Mouse (Mus musculus) liver, postnatal 0 days (tissue): Measurements from ENCODE around the gene D11Wsu47e. TPM values are rescaled to one million over a fixed set of nuclear protein-coding genes. Genes with fewer than 3 reads are reported as not detected.

Experiments
- ATAC-seq: fragments of 200-750 bp; cut with Nextera tagmentation; 2 replicates; pipeline ENCODE4 v1.8.0; 2017; ENCODE audit warnings: mild to moderate bottlenecking, moderate library complexity
- DNase-seq: peaks from one replicate; pipeline ENCODE4 v3.0.0-alpha.2; 2016
- H3K27ac ChIP-seq: fragments of 300-500 bp; sonication (generic); 2 replicates; pipeline ENCODE4 v1.5.1; 2014; ENCODE audit warnings: antibody characterized with exemption, moderate library complexity, mild to moderate bottlenecking, low read depth
- H3K27me3 ChIP-seq: fragments of 300-500 bp; sonication (generic); 2 replicates; pipeline ENCODE4 v1.6.1; 2014; ENCODE audit warnings: low read length, control low read depth, mixed read lengths; ENCODE audit not compliant: insufficient read depth
- H3K36me3 ChIP-seq: fragments of 300-500 bp; sonication (generic); replicated peaks from 2 replicates; pipeline ENCODE4 v1.6.1; 2014; ENCODE audit warnings: mild to moderate bottlenecking, control low read depth, low read length, moderate library complexity, mixed read lengths; ENCODE audit not compliant: insufficient read depth
- H3K4me1 ChIP-seq: fragments of 300-500 bp; sonication (generic); 2 replicates; pipeline ENCODE4 v1.6.1; 2014; ENCODE audit warnings: antibody characterized with exemption, mild to moderate bottlenecking, control low read depth; ENCODE audit not compliant: insufficient read depth
- H3K4me2 ChIP-seq: fragments of 300-500 bp; sonication (generic); 2 replicates; pipeline ENCODE4 v1.6.1; 2014; ENCODE audit warnings: low read depth, mild to moderate bottlenecking, low read length, moderate library complexity, mixed read lengths
- H3K4me3 ChIP-seq: fragments of 300-500 bp; sonication (generic); 2 replicates; pipeline ENCODE4 v1.5.1; 2014; ENCODE audit warnings: low read depth, low read length
- H3K9ac ChIP-seq: fragments of 300-500 bp; sonication (generic); replicated peaks from 2 replicates; pipeline ENCODE4 v1.6.1; 2014; ENCODE audit warnings: mild to moderate bottlenecking, moderate library complexity
- H3K9me3 ChIP-seq: fragments of 300-500 bp; sonication (generic); 2 replicates; pipeline ENCODE4 v1.6.1; 2016; ENCODE audit warnings: mild to moderate bottlenecking, control low read depth, low read length, mixed read lengths
- CTCF ChIP-seq: sonication (generic); IDR thresholded peaks from 2 replicates; pipeline ENCODE4 v1.5.1; 2016; ENCODE audit warnings: antibody characterized with exemption, low read depth
- EP300 ChIP-seq: IDR thresholded peaks from 2 replicates; pipeline ENCODE4 v1.6.1; 2016; ENCODE audit warnings: antibody characterized with exemption, low read depth, mild to moderate bottlenecking
- WGBS: fragments of 180-500 bp; shearing (Covaris S2); extraction: QIAGEN DNeasy Blood & Tissue Kit; methylation state at CpG from one replicate; pipeline ENCODE4 v1.1.7; 2014; ENCODE audit not compliant: insufficient replicate concordance; 5-methylcytosine and 5-hydroxymethylcytosine counted together
- polyA plus RNA-seq: library from polyadenylated mRNA; unstranded; fragments of >200 nt; fragmentation: Nextera tagmentation; extraction: Ambion mirVana; gene quantifications from 2 replicates; pipeline ENCODE4 v1.2.1, GENCODE M21; 2015

Gene D11Wsu47e
- polyA plus RNA-seq, 1 experiment from 2014 or later = 4.6 TPM

DNA sequence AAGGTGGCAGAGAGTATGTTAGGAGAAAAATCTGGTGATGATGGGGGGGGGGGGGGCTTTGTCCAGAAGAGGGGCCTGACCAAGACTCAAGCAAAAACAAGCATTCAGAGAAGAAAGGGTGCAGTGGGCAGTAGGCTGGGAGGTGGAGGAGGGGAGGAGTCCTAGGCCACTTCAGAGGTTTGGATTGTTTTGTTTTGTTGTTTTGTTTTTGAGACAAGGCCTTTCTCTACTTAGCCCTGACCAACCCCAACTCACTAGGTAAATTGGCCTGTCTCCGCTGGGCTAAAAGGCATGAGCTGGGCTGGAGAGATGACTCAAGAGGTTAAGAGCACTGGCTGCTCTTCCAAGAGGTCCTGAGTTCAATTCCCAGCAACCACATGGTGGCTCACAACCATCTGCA is 26.8 kb downstream of the D11Wsu47e start:
- 78% methylated on average over 1 of the region's 1 CpGs for WGBS
- no peak overlapping the region for H3K9ac ChIP-seq

GRCm38 (mm10) chr11:113715078-113715674 is 31.0 kb downstream of the D11Wsu47e start:
- Histone ChIP-seq H3K4me2 (no peak overlapping the region), H3K27me3 (0 out of 2 replicates have a peak, but pooled peaks cover under 1% of the 10 kb centered on the region), H3K9me3 (no peaks in the 10 kb centered on the region), H3K27ac (no peak overlapping the region), H3K36me3 (no peaks in the 10 kb centered on the region), H3K4me1 (0 out of 2 replicates have a peak, but pooled peaks cover 3% of the 10 kb centered on the region), H3K4me3 (no peak overlapping the region), H3K9ac (no peak overlapping the region)
- peak; percentile 78 for ATAC-seq
- TF ChIP-seq CTCF (peak; percentile 36), EP300 (no peak)
- no peak for DNase-seq
- WGBS = 62% methylated on average over 7 of the region's 7 CpGs

More for the DNA sequence above, 26.8 kb downstream of the D11Wsu47e start:
- Histone ChIP-seq H3K4me1 (peaks cover 14% of the 10 kb centered on the region), H3K4me3 (no peak overlapping the region), H3K27ac (no peak overlapping the region), H3K9me3 (no peaks in the 10 kb centered on the region), H3K4me2 (no peak overlapping the region), H3K27me3 (0 out of 2 replicates have a peak, but pooled peaks cover 7% of the 10 kb centered on the region), H3K36me3 (no peaks in the 10 kb centered on the region)
- ATAC-seq (no peak), DNase-seq (no peak)
- TF ChIP-seq EP300 (no peak), CTCF (no peak)

DNA sequence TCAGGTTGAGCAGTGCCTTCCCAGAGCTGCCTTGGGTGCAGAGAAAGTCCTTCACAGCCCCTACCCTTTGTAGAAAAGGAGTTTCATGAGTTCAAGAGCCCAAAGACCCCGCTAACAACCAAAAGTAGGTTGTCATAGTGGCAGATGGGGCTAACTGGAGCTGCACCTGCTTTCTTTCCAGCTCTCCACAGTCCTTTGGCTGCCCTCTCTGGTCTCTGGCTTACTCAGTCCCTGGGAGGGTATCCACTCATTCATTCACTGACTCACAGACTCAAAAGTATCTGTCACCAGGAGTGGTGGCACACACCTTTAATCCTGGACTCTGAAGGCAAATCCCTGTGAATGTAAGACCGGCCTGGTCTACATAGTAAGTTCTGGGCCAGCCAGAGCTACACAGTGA is 31.9 kb downstream of the D11Wsu47e start:
- H3K9ac ChIP-seq = no peak overlapping the region
- no peaks in the 10 kb centered on the region for H3K36me3 ChIP-seq
- TF ChIP-seq CTCF (no peak), EP300 (no peak)
- no peaks in the 10 kb centered on the region for H3K27me3 ChIP-seq
- DNase-seq = no peak
- no peaks in the 10 kb centered on the region for H3K4me1 ChIP-seq
- H3K4me3 ChIP-seq = no peak overlapping the region
- H3K9me3 ChIP-seq = no peaks in the 10 kb centered on the region
- ATAC-seq = no peak
- H3K4me2 ChIP-seq = no peak overlapping the region
- H3K27ac ChIP-seq = no peak overlapping the region
- WGBS = 84% methylated on average over 2 of the region's 2 CpGs

DNA sequence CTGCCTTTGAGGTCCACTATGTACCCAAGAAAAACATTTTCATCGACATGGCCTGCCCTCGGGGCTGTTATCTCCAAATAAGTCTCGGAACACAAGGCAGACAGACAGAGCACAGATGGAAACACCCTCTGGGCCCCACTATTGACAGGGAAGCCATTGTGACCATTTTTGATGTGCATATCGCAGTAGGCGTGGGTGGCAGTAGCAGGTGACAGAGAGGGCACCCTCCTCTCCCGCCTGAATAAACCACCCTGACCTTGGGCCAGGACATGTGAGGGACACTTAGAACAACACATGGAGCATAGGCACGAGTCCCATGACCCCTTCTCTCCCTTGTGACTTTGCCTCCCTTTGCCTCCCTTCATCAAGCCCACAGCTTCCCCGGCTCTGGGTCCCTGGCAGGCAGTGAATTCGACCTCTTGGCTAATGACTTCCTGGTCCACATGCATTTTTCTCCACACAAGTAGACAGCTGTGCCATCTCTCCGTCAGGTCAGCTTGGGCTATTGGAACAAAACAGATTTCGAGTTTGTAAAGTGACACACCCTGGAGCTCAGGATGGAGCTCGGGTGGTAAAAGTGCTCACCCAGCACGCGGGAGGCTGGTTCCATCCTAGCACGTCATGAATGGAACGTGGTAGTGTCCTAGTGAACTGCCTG is 33.7 kb downstream of the D11Wsu47e start:
- H3K4me2 ChIP-seq = no peak overlapping the region
- H3K27me3 ChIP-seq = no peaks in the 10 kb centered on the region
- H3K36me3 ChIP-seq = no peaks in the 10 kb centered on the region
- H3K9ac ChIP-seq = no peak overlapping the region
- no peak for TF ChIP-seq CTCF
- no peak for TF ChIP-seq EP300
- 61% methylated on average over 16 of the region's 16 CpGs for WGBS
- no peaks in the 10 kb centered on the region for H3K9me3 ChIP-seq
- no peak overlapping the region for H3K4me3 ChIP-seq
- H3K27ac ChIP-seq = no peak overlapping the region
- DNase-seq = no peak
- no peak for ATAC-seq
- H3K4me1 ChIP-seq = no peaks in the 10 kb centered on the region

DNA sequence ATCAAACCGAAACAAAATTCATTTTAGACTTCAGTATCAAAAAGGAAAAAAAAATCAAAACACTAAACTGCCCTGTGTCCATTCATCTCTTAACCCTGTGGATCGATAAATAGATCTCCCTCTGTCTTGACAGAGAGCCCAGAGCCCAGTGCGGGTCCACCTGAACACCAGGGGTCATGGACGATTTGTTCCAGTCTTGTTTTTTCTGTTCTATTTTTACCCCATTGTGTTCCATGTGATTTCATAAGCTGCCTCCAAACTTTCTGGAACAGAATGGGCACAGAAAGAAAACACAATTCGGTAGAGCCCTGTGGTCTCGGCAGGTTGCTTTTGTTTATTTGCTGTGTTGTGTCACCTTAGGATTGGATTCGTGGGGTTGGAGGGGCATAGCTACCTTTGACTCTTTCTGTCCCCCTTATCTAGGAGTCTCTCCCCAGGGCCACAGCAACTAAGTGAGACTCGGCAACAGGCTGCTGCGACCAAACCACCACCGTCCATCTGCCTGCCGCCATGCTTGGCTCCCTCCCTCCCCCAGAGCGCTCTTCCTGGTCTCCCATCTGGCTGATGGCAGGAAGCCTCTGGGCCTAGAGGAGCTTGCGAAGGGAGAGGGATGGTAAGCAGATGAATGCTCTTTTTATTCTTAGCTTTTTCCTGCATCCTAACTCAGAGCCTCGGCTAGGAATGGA is 38.3 kb downstream of the D11Wsu47e start:
- Histone ChIP-seq H3K9me3 (no peaks in the 10 kb centered on the region), H3K36me3 (peaks cover 10% of the 10 kb centered on the region), H3K9ac (no peak overlapping the region), H3K27me3 (no peaks in the 10 kb centered on the region), H3K27ac (peak overlapping the region; percentile 88), H3K4me2 (peak overlapping the region; percentile 53), H3K4me1 (no peaks in the 10 kb centered on the region), H3K4me3 (no peak overlapping the region)
- peak; percentile 85 for ATAC-seq
- DNase-seq = no peak
- TF ChIP-seq EP300 (peak; percentile 73), CTCF (no peak)
- WGBS = 51% methylated on average over 14 of the region's 14 CpGs
